Mouse (Mus musculus): ENCODE measurements around the gene Rab40b. TPM values are rescaled to one million over a fixed set of nuclear protein-coding genes. Genes with fewer than 3 reads are reported as not detected.
"Not testable (repeated sequence)": the region's sequence is repeated elsewhere in the genome, so short reads cannot be mapped to it uniquely, and the experiment has no call there.

The Rab40b gene
- polyA plus RNA-seq, 1 experiment from 2014 or later, result 9.6 TPM

DNA sequence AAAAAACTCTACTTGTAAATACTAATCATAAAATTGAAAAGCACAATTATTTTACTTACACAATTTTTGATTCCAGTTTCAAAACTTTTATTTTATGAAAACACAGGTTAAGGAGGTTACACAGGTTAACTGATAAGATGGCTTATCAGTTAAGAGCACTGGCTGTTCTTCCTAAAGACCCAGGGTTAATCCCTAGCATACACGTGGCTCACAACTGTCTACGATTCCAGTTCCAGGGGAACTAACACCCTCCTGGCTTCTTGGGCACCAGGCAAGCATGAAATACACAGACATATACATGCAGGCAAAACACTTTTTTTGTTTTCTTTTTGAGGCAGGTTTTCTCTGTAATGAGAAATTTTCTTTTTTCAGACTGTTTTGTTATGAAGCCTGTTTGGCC, 39.9 kb downstream of the Rab40b start:
- 100% methylated on average over 2 of the region's 2 CpGs for WGBS
- H3K27me3 ChIP-seq (replicated peaks; ENCODE audit: control insufficient read depth, insufficient read depth, low read length), result no peaks in the 10 kb centered on the region
- ATAC-seq, result no peak
- 0 out of 2 replicates have a peak, but pooled peaks cover 4% of the 10 kb centered on the region for H3K36me3 ChIP-seq (ENCODE audit: control insufficient read depth, insufficient read depth)
- no peak overlapping the region for H3K27ac ChIP-seq (ENCODE audit: low read length)
- H3K4me3 ChIP-seq (replicated peaks; ENCODE audit: low read length), result no peak overlapping the region
- H3K9me3 ChIP-seq (ENCODE audit: control insufficient read depth, low read length), result no peaks in the 10 kb centered on the region
- H3K4me2 ChIP-seq (ENCODE audit: low read length), result no peak overlapping the region
- peaks cover 13% of the 10 kb centered on the region for H3K4me1 ChIP-seq (replicated peaks; ENCODE audit: control insufficient read depth, insufficient read depth, low read length)
- no peak overlapping the region for H3K9ac ChIP-seq (replicated peaks; ENCODE audit: low read depth, low read length)

DNA sequence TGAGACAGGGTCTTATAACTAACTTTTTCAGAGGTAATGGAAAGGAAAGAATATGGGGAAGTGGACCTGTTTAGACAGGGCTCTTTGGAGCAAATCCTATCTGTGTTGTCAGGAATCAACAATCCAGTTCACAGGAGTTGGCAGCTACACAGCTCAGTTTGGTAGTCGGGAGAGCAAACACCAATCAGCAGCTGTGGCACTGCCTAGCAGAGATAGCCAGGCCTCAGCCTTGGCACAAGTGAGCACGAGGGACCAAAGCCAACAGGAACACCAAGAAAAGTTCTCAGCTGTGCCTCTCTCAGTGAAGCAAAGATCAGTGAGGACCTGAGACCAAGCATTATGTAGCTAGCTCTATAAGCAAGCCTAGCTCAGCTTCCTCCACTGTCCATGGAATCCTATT, 41.0 kb downstream of the Rab40b start:
- H3K4me1 ChIP-seq (replicated peaks; ENCODE audit: control insufficient read depth, insufficient read depth, low read length), result peaks cover 1% of the 10 kb centered on the region; the same call in 1 of the 2 replicates
- 86% methylated on average over 2 of the region's 2 CpGs for WGBS
- ATAC-seq, result no peak

DNA sequence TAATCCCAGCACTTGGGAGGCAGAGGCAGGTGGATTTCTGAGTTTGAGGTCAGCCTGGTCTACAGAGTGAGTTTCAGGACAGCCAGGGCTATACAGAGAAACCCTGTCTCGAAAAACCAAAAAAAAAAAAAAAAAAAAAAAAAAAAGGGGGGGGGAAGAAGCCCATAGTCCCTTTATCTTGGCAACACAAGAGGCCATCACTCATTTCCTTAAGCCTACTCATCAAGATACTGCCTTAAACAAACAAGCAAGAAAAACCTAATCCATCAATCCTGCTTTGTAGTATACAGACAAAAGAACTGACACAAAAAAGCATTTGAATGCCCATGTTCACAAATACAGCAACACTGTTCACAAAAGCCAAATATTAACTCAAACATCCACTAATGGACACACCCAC, 45.6 kb downstream of the Rab40b start:
- not testable (repeated sequence) for H3K27me3 ChIP-seq (replicated peaks; ENCODE audit: control insufficient read depth, insufficient read depth, low read length); H3K36me3 ChIP-seq (ENCODE audit: control insufficient read depth, insufficient read depth); H3K27ac ChIP-seq (ENCODE audit: low read length); H3K4me3 ChIP-seq (replicated peaks; ENCODE audit: low read length); H3K9me3 ChIP-seq (ENCODE audit: control insufficient read depth, low read length); H3K4me1 ChIP-seq (replicated peaks; ENCODE audit: control insufficient read depth, insufficient read depth, low read length); H3K4me2 ChIP-seq (ENCODE audit: low read length); H3K9ac ChIP-seq (replicated peaks; ENCODE audit: low read depth, low read length); ATAC-seq
- no CpG with 5 or more reads among the region's 1 CpGs for WGBS

More for the DNA sequence above, 41.0 kb downstream of the Rab40b start:
- Histone ChIP-seq H3K36me3 (ENCODE audit: control insufficient read depth, insufficient read depth) (0 out of 2 replicates have a peak, but pooled peaks cover 4% of the 10 kb centered on the region), H3K27me3 (replicated peaks; ENCODE audit: control insufficient read depth, insufficient read depth, low read length) (no peaks in the 10 kb centered on the region), H3K4me2 (ENCODE audit: low read length) (no peak overlapping the region), H3K4me3 (replicated peaks; ENCODE audit: low read length) (no peak overlapping the region), H3K27ac (ENCODE audit: low read length) (no peak overlapping the region), H3K9me3 (ENCODE audit: control insufficient read depth, low read length) (no peaks in the 10 kb centered on the region), H3K9ac (replicated peaks; ENCODE audit: low read depth, low read length) (no peak overlapping the region)

- no peaks in the 10 kb centered on the region for H3K27me3 ChIP-seq (replicated peaks; ENCODE audit: control insufficient read depth, insufficient read depth, low read length)
- ATAC-seq, result no peak
- no peak overlapping the region for H3K4me3 ChIP-seq (replicated peaks; ENCODE audit: low read length)
- H3K36me3 ChIP-seq (ENCODE audit: control insufficient read depth, insufficient read depth), result 0 out of 2 replicates have a peak, but pooled peaks cover 4% of the 10 kb centered on the region
- H3K4me1 ChIP-seq (replicated peaks; ENCODE audit: control insufficient read depth, insufficient read depth, low read length), result no peaks in the 10 kb centered on the region
- no peak overlapping the region for H3K27ac ChIP-seq (ENCODE audit: low read length)
- H3K4me2 ChIP-seq (ENCODE audit: low read length), result no peak overlapping the region
- no peak overlapping the region for H3K9ac ChIP-seq (replicated peaks; ENCODE audit: low read depth, low read length)
- 89% methylated on average over 1 of the region's 1 CpGs for WGBS
- H3K9me3 ChIP-seq (ENCODE audit: control insufficient read depth, low read length), result no peaks in the 10 kb centered on the region
Observed at GRCm38 (mm10) chr11:121340287-121340686, 47.8 kb downstream of the Rab40b start.

DNA sequence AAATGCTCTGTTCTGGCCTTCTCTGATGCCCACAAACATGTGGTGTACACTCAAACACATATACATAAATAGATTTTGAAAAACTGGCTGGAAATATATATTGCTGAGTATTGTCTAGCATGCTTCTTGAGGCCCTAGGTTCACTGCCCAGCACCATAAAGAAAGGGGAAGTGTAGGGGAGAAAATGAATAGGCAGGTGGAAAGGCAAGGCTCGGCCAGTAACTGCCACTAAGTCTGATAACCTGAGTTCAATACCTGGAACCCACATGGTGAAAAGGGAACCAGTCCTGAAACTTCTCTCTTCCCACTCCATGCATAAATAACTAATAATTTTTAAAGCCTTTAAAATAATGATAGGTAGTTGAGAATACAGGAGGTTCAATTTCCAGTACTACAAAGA, 48.4 kb downstream of the Rab40b start:
- H3K27ac ChIP-seq (ENCODE audit: low read length), result no peak overlapping the region
- no peak for ATAC-seq
- no peak overlapping the region for H3K4me3 ChIP-seq (replicated peaks; ENCODE audit: low read length)
- H3K27me3 ChIP-seq (replicated peaks; ENCODE audit: control insufficient read depth, insufficient read depth, low read length), result no peaks in the 10 kb centered on the region
- H3K36me3 ChIP-seq (ENCODE audit: control insufficient read depth, insufficient read depth), result 0 out of 2 replicates have a peak, but pooled peaks cover 4% of the 10 kb centered on the region
- no peak overlapping the region for H3K4me2 ChIP-seq (ENCODE audit: low read length)
- H3K9ac ChIP-seq (replicated peaks; ENCODE audit: low read depth, low read length), result no peak overlapping the region
- 100% methylated on average over 1 of the region's 1 CpGs for WGBS
- no peaks in the 10 kb centered on the region for H3K4me1 ChIP-seq (replicated peaks; ENCODE audit: control insufficient read depth, insufficient read depth, low read length)
- H3K9me3 ChIP-seq (ENCODE audit: control insufficient read depth, low read length), result no peaks in the 10 kb centered on the region

GRCm38 (mm10) chr11:121331641-121332040, 56.4 kb downstream of the Rab40b start:
- no peak overlapping the region for H3K9ac ChIP-seq (replicated peaks; ENCODE audit: low read depth, low read length)
- H3K27ac ChIP-seq (ENCODE audit: low read length), result no peak overlapping the region
- H3K27me3 ChIP-seq (replicated peaks; ENCODE audit: control insufficient read depth, insufficient read depth, low read length), result no peaks in the 10 kb centered on the region
- H3K4me1 ChIP-seq (replicated peaks; ENCODE audit: control insufficient read depth, insufficient read depth, low read length), result no peaks in the 10 kb centered on the region
- 89% methylated on average over 3 of the region's 3 CpGs for WGBS
- H3K9me3 ChIP-seq (ENCODE audit: control insufficient read depth, low read length), result no peaks in the 10 kb centered on the region
- 0 out of 2 replicates have a peak, but pooled peaks cover 8% of the 10 kb centered on the region for H3K36me3 ChIP-seq (ENCODE audit: control insufficient read depth, insufficient read depth)
- ATAC-seq, result no peak
- no peak overlapping the region for H3K4me2 ChIP-seq (ENCODE audit: low read length)
- no peak overlapping the region for H3K4me3 ChIP-seq (replicated peaks; ENCODE audit: low read length)

DNA sequence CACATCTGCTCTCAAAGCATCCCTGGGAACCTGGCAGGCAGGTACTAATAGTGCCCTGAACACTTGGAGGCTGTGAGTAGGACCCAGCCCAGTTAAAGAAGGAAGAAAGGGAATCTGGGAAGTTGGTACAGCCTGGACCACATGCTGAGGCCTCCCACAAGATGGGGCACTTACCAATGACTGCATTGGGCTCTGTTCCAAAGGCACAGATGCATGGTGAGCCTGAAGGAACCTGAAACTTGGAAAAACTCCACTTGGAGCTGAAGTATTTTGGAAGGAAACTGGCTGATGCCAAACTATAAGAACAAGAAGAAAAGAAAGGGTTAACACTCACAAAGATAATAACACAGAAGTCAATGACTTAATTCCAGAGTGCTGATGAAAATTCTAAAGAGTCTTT, 59.4 kb downstream of the Rab40b start:
- Histone ChIP-seq H3K9ac (replicated peaks; ENCODE audit: low read depth, low read length) (no peak overlapping the region), H3K4me2 (ENCODE audit: low read length) (no peak overlapping the region), H3K9me3 (ENCODE audit: control insufficient read depth, low read length) (no peaks in the 10 kb centered on the region), H3K27me3 (replicated peaks; ENCODE audit: control insufficient read depth, insufficient read depth, low read length) (no peaks in the 10 kb centered on the region), H3K4me3 (replicated peaks; ENCODE audit: low read length) (no peak overlapping the region), H3K4me1 (replicated peaks; ENCODE audit: control insufficient read depth, insufficient read depth, low read length) (no peaks in the 10 kb centered on the region), H3K27ac (ENCODE audit: low read length) (no peak overlapping the region), H3K36me3 (ENCODE audit: control insufficient read depth, insufficient read depth) (0 out of 2 replicates have a peak, but pooled peaks cover 5% of the 10 kb centered on the region)
- ATAC-seq, result no peak

DNA sequence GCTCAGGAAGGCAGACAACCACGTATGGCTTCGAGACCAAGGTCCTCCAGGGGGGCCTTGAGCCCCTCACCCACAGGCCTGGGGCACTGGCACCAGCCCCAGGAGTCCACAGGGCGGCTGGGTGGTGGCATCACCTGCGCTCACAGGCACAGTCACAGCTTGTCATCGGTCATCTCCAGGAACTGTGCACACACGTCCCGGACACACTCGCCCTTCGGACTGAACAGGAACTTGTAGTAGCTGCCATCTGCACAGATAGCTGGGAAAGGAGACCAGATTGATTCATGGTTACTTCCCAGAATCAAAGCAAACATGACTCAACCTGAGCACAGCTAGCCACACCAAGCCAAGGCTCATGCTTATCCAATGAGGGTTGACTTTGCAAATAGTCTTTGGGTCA, 59.8 kb downstream of the Rab40b start:
- no peaks in the 10 kb centered on the region for H3K9me3 ChIP-seq (ENCODE audit: control insufficient read depth, low read length)
- H3K27ac ChIP-seq (ENCODE audit: low read length), result no peak overlapping the region
- H3K36me3 ChIP-seq (ENCODE audit: control insufficient read depth, insufficient read depth), result 0 out of 2 replicates have a peak, but pooled peaks cover 5% of the 10 kb centered on the region
- WGBS, result 97% methylated on average over 9 of the region's 9 CpGs
- no peak overlapping the region for H3K9ac ChIP-seq (replicated peaks; ENCODE audit: low read depth, low read length)
- no peaks in the 10 kb centered on the region for H3K27me3 ChIP-seq (replicated peaks; ENCODE audit: control insufficient read depth, insufficient read depth, low read length)
- no peaks in the 10 kb centered on the region for H3K4me1 ChIP-seq (replicated peaks; ENCODE audit: control insufficient read depth, insufficient read depth, low read length)
- H3K4me3 ChIP-seq (replicated peaks; ENCODE audit: low read length), result no peak overlapping the region
- no peak for ATAC-seq
- H3K4me2 ChIP-seq (ENCODE audit: low read length), result no peak overlapping the region

- no peaks in the 10 kb centered on the region for H3K9me3 ChIP-seq (ENCODE audit: control insufficient read depth, low read length)
- no peak overlapping the region for H3K9ac ChIP-seq (replicated peaks; ENCODE audit: low read depth, low read length)
- no peak for ATAC-seq
- no peaks in the 10 kb centered on the region for H3K4me1 ChIP-seq (replicated peaks; ENCODE audit: control insufficient read depth, insufficient read depth, low read length)
- no peak overlapping the region for H3K27ac ChIP-seq (ENCODE audit: low read length)
- H3K4me2 ChIP-seq (ENCODE audit: low read length), result no peak overlapping the region
- H3K36me3 ChIP-seq (ENCODE audit: control insufficient read depth, insufficient read depth), result 0 out of 2 replicates have a peak, but pooled peaks cover 5% of the 10 kb centered on the region
- no peak overlapping the region for H3K4me3 ChIP-seq (replicated peaks; ENCODE audit: low read length)
- H3K27me3 ChIP-seq (replicated peaks; ENCODE audit: control insufficient read depth, insufficient read depth, low read length), result no peaks in the 10 kb centered on the region
- WGBS, result 96% methylated on average over 5 of the region's 5 CpGs
Observed at GRCm38 (mm10) chr11:121326681-121327080, 61.4 kb downstream of the Rab40b start.

GRCm38 (mm10) chr11:121326034-121326433, 62.0 kb downstream of the Rab40b start:
- H3K4me2 ChIP-seq (ENCODE audit: low read length), result no peak overlapping the region
- H3K27ac ChIP-seq (ENCODE audit: low read length), result no peak overlapping the region
- no peak overlapping the region for H3K9ac ChIP-seq (replicated peaks; ENCODE audit: low read depth, low read length)
- H3K4me1 ChIP-seq (replicated peaks; ENCODE audit: control insufficient read depth, insufficient read depth, low read length), result no peaks in the 10 kb centered on the region
- no peaks in the 10 kb centered on the region for H3K9me3 ChIP-seq (ENCODE audit: control insufficient read depth, low read length)
- no peak overlapping the region for H3K4me3 ChIP-seq (replicated peaks; ENCODE audit: low read length)
- H3K27me3 ChIP-seq (replicated peaks; ENCODE audit: control insufficient read depth, insufficient read depth, low read length), result no peaks in the 10 kb centered on the region
- 87% methylated on average over 1 of the region's 1 CpGs for WGBS
- no peak for ATAC-seq
- H3K36me3 ChIP-seq (ENCODE audit: control insufficient read depth, insufficient read depth), result 0 out of 2 replicates have a peak, but pooled peaks cover 5% of the 10 kb centered on the region

Measured in forebrain, embryonic 16.5 days (tissue).